Mouse (Mus musculus) embryonic facial prominence, embryonic 12.5 days (tissue): ENCODE results near the gene Ptpru. TPM values are rescaled to one million over a fixed set of nuclear protein-coding genes. Genes with fewer than 3 reads are reported as not detected.
"Not testable (repeated sequence)": the region's sequence is repeated elsewhere in the genome, so short reads cannot be mapped to it uniquely, and the experiment has no call there.

Experiments used
- ATAC-seq: fragments of 200-750 bp; cut with Nextera tagmentation; 2 replicates; pipeline ENCODE4 v1.8.0; 2017; ENCODE audit not compliant: insufficient number of reproducible peaks, insufficient read depth, low FRiP score, low TSS enrichment
- H3K27ac ChIP-seq: fragments of 300-500 bp; sonication (generic); 2 replicates; pipeline ENCODE4 v1.5.1; 2016; ENCODE audit warnings: mild to moderate bottlenecking
- H3K27me3 ChIP-seq: fragments of 300-500 bp; sonication (generic); 2 replicates; pipeline ENCODE4 v1.6.1; 2016; ENCODE audit warnings: mild to moderate bottlenecking, moderate library complexity
- H3K36me3 ChIP-seq: fragments of 300-500 bp; sonication (generic); 2 replicates; pipeline ENCODE4 v1.6.1; 2016; ENCODE audit warnings: mild to moderate bottlenecking
- H3K4me1 ChIP-seq: fragments of 300-500 bp; sonication (generic); 2 replicates; pipeline ENCODE4 v1.6.1; 2016
- H3K4me2 ChIP-seq: fragments of 300-500 bp; sonication (generic); replicated peaks from 2 replicates; pipeline ENCODE4 v1.6.1; 2016; ENCODE audit warnings: mild to moderate bottlenecking, moderate library complexity
- H3K4me3 ChIP-seq: fragments of 300-500 bp; sonication (generic); 2 replicates; pipeline ENCODE4 v1.5.1; 2016; ENCODE audit warnings: mild to moderate bottlenecking
- H3K9ac ChIP-seq: fragments of 300-500 bp; sonication (generic); 2 replicates; pipeline ENCODE4 v1.6.1; 2016; ENCODE audit warnings: mild to moderate bottlenecking, moderate library complexity
- H3K9me3 ChIP-seq: fragments of 300-500 bp; sonication (generic); 2 replicates; pipeline ENCODE4 v1.6.1; 2016; ENCODE audit warnings: mild to moderate bottlenecking, moderate library complexity
- WGBS: fragments of 180-500 bp; shearing (Covaris S2); methylation state at CpG from one replicate; pipeline ENCODE4 v1.1.7; 2016; 5-methylcytosine and 5-hydroxymethylcytosine counted together
- polyA plus RNA-seq: library from polyadenylated mRNA; unstranded; fragments of >200 nt; fragmentation: Nextera tagmentation; extraction: Ambion mirVana; gene quantifications from 2 replicates; pipeline ENCODE4 v1.2.1, GENCODE M21; 2016

Ptpru gene
- polyA plus RNA-seq, 1 experiment from 2014 or later: 38.1 TPM

DNA sequence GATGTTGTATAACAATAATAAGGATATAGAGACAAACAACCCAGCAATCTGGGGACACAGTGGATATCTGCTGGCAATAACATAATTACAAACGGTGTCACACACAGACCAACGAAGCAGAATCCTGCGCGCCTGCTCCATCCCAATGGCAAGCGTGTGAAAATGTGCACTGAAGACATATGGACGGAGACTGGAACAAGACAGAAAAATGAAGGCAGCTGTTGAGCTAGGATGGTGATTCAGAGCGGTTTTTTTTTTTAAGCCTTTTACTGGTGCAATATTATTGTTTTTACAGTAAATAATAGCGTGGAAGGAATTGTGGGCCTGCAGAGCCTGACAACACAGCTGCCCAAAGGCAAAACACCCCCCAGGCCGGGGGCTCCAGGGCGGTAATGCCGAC lies 25.6 kb downstream of the Ptpru start:
- Histone ChIP-seq H3K27ac (no peak overlapping the region), H3K27me3 (no peaks in the 10 kb centered on the region), H3K4me1 (no peaks in the 10 kb centered on the region), H3K9ac (no peak overlapping the region), H3K4me2 (no peak overlapping the region), H3K9me3 (no peaks in the 10 kb centered on the region), H3K4me3 (no peak overlapping the region), H3K36me3 (0 out of 2 replicates have a peak, but pooled peaks cover 2% of the 10 kb centered on the region)
- ATAC-seq: no peak
- 78% methylated on average over 11 of the region's 11 CpGs for WGBS

DNA sequence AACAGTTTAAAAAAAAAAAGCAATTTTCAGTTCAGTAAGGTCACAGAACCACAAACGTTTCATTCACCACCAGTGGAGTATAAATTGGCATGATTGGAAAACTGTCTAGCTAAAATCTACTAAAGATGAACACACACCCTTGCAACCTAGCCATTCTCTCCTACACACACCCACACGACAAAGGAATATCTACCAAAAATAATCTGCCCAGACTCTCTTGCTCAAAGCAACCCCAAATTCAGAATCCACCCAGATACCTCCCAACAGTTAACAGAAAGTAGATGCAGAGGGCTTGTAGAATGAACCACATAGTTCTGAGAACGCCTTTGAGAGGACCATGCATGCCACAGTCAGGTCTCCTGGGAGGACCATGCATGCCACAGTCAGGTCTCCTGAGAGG lies 32.8 kb downstream of the Ptpru start:
- H3K36me3 ChIP-seq: peaks cover 8% of the 10 kb centered on the region; the same call in 1 of the 2 replicates
- H3K27ac ChIP-seq: no peak overlapping the region
- no peak overlapping the region for H3K4me3 ChIP-seq
- H3K27me3 ChIP-seq: no peaks in the 10 kb centered on the region
- H3K9ac ChIP-seq: no peak overlapping the region
- no peaks in the 10 kb centered on the region for H3K9me3 ChIP-seq
- no peak overlapping the region for H3K4me2 ChIP-seq
- 71% methylated on average over 3 of the region's 3 CpGs for WGBS
- ATAC-seq: no peak
- H3K4me1 ChIP-seq: peaks cover 10% of the 10 kb centered on the region; the same call in 1 of the 2 replicates

DNA sequence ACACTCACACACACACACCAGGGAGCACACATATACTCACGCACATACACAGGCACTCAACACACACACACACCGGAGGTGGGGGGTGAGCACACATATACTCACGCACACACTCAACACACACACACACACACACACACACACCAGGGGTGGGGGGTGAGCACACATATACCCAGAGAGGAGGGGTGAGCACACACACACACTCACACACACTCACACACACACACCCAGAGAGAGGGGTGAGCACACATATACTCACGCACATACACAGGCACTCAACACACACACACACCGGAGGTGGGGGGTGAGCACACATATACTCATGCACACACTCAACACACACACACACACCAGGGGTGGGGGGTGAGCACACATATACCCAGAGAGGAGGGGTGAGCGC lies 33.4 kb downstream of the Ptpru start:
- not testable (repeated sequence) for H3K9ac ChIP-seq, H3K9me3 ChIP-seq, H3K27me3 ChIP-seq, H3K27ac ChIP-seq, H3K4me2 ChIP-seq, H3K36me3 ChIP-seq, H3K4me3 ChIP-seq
- peaks cover 10% of the 10 kb centered on the region; the same call in 1 of the 2 replicates for H3K4me1 ChIP-seq
- ATAC-seq: peak; percentile 68
- WGBS: 90% methylated on average over 5 of the region's 6 CpGs

DNA sequence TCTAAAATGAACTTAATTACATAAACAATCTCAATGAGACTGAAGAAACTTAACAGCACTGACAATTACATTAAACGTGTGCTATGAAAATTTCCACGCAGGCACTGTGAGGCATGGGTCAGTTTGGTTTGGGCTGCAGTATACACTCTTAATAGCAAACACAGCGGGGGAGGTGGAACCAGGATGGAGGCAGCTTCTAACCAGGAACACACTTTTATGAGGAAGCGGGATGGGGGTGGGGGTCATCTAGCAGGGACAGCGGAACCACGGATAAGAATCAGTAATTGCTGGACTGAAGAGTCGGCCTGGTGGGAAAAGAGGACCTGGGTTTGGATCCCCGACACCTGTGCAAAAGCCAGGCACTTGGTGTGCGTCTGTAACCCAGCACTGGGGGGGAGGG lies 34.2 kb downstream of the Ptpru start:
- H3K9ac ChIP-seq: no peak overlapping the region
- no peaks in the 10 kb centered on the region for H3K9me3 ChIP-seq
- peaks cover 15% of the 10 kb centered on the region; the same call in 1 of the 2 replicates for H3K4me1 ChIP-seq
- H3K4me2 ChIP-seq: no peak overlapping the region
- no peak for ATAC-seq
- H3K36me3 ChIP-seq: peaks cover 8% of the 10 kb centered on the region; the same call in 1 of the 2 replicates
- WGBS: 54% methylated on average over 9 of the region's 9 CpGs
- H3K27me3 ChIP-seq: no peaks in the 10 kb centered on the region
- no peak overlapping the region for H3K27ac ChIP-seq
- H3K4me3 ChIP-seq: no peak overlapping the region

DNA sequence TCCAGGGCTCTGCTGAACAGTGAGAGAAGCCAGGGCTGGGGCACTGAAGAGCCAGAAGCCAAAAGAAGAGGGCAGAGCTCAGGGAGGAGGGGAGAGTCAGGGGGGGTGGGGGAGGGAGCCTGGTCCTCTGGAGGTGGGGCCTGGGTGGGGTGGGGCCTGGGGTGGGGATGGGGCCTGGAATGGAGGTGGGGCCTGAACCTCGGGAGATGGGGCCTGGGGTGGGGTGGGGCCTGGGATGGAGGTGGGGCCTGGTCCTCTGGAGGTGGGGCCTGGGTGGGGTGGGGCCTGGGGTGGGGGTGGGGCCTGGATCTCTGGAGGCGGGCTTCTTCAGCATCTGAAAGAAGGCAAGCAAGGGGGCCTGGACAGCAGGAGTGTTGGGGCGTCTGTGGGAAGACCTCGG lies 39.1 kb downstream of the Ptpru start:
- no peaks in the 10 kb centered on the region for H3K27me3 ChIP-seq
- no peak overlapping the region for H3K4me2 ChIP-seq
- H3K9me3 ChIP-seq: no peaks in the 10 kb centered on the region
- no peak overlapping the region for H3K4me3 ChIP-seq
- no peak for ATAC-seq
- peaks cover 5% of the 10 kb centered on the region; the same call in 1 of the 2 replicates for H3K36me3 ChIP-seq
- WGBS: 34% methylated on average over 3 of the region's 4 CpGs
- no peak overlapping the region for H3K27ac ChIP-seq
- no peak overlapping the region for H3K9ac ChIP-seq
- peaks cover 22% of the 10 kb centered on the region; the same call in 1 of the 2 replicates for H3K4me1 ChIP-seq

DNA sequence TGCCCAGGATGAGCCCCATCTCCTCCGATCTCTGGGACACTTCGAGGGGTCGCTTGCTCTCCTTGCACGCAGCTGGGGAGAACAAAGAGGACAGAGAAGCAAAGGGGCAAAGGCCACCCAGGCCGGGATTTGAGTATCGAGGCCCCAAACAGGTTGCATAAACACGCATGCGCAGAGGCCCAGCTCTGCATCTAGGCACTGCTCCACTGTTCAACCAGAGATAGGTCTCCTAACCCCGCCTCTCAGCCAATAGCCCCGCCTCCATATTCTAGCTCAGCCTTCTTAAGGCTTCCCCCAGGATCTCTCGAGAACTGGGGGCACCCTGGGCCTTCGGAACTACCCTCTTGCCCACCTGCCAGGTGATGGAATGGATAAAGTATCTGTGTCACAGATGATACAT lies 40.2 kb downstream of the Ptpru start:
- no peak overlapping the region for H3K4me3 ChIP-seq
- H3K9me3 ChIP-seq: no peaks in the 10 kb centered on the region
- 61% methylated on average over 12 of the region's 12 CpGs for WGBS
- no peak overlapping the region for H3K9ac ChIP-seq
- ATAC-seq: no peak
- H3K4me1 ChIP-seq: peaks cover 13% of the 10 kb centered on the region; the same call in 1 of the 2 replicates
- no peak overlapping the region for H3K27ac ChIP-seq
- peaks cover 5% of the 10 kb centered on the region; the same call in 1 of the 2 replicates for H3K36me3 ChIP-seq
- H3K27me3 ChIP-seq: no peaks in the 10 kb centered on the region
- no peak overlapping the region for H3K4me2 ChIP-seq

DNA sequence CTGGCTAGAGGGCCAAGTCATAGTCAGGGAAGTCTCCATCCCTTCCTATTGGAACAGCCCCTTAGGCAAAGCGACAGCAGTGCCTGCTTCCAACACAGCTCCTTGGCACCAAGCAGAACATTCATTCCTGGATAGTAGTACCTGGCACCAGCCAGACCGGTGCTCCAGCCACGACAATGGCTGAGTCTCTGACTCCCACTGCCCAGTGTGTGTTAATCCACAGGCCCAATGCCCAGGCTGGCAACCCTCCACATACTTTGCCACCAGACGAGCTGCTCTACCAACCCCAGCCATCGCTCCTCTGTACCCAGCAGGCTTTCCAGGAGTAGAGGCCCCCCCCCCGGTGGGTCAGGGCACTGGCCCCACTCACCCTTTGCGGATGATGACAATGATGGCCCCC lies 40.6 kb downstream of the Ptpru start:
- Histone ChIP-seq H3K27ac (no peak overlapping the region), H3K4me2 (no peak overlapping the region), H3K4me3 (no peak overlapping the region), H3K4me1 (peaks cover 13% of the 10 kb centered on the region; the same call in 1 of the 2 replicates), H3K36me3 (peaks cover 5% of the 10 kb centered on the region; the same call in 1 of the 2 replicates), H3K27me3 (no peaks in the 10 kb centered on the region), H3K9me3 (no peaks in the 10 kb centered on the region), H3K9ac (no peak overlapping the region)
- no peak for ATAC-seq
- WGBS: 81% methylated on average over 7 of the region's 7 CpGs

DNA sequence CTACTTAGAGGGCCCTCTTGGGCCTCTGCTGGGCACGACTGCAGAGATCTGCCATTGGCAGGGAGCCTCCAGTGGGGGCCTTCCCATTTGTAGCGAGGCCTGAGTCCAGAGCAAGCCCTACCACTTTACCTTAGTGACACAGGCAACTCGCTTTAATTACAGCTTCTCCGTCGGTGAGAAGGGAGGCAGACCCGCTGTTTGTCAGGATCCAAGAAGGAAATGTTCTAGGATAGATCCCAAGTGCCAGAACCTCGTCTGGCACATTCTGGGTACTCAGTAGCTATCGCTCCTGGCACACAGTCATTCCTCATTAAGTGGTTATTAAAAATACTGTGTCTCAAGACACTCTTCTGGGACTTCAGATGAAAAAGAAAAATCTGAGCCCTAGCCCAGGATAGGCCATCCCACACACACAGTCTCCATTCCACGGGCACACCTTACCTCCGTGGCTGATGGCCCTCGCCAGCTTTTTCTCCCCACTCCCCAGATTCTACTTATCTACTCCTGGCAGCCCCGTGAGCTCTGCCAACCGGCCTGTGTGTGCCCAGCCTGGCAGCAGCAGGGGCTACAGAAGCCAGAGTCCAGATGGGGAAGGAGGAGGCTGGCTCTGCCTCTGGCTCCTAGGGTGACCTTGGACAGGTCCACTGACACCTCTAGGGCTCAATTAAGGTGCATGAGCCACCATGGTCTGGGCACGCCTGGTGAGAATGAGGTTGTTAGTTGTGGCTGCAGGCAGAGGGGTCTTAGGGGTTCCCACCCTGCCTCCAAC lies 41.6 kb downstream of the Ptpru start:
- H3K36me3 ChIP-seq: no peaks in the 10 kb centered on the region
- H3K9ac ChIP-seq: no peak overlapping the region
- H3K27me3 ChIP-seq: no peaks in the 10 kb centered on the region
- H3K4me2 ChIP-seq: no peak overlapping the region
- H3K27ac ChIP-seq: no peak overlapping the region
- H3K4me3 ChIP-seq: no peak overlapping the region
- H3K9me3 ChIP-seq: no peaks in the 10 kb centered on the region
- WGBS: 79% methylated on average over 14 of the region's 14 CpGs
- peaks cover 13% of the 10 kb centered on the region; the same call in 1 of the 2 replicates for H3K4me1 ChIP-seq
- ATAC-seq: no peak

DNA sequence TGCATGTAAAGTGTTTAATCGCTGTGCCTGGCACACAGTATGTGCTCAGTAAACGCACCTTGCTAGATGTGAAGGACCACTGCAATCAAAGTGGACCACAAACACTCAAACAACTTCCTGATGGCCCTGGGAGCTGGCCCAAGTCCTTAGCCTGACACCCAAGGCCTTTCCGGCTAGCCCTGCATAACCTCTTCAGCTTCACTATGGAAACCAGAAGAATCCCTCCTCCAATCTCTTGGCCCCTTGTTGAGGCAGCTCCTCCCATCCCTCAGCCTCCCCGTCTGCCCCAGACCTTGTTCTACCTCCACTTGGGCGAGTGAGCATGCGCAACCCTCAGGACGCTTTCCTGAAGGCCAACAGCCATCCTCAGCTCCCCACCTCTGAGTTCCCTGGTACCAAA lies 51.3 kb downstream of the Ptpru start:
- H3K4me1 ChIP-seq: 0 out of 2 replicates have a peak, but pooled peaks cover 3% of the 10 kb centered on the region
- H3K4me3 ChIP-seq: no peak overlapping the region
- H3K4me2 ChIP-seq: no peak overlapping the region
- no peaks in the 10 kb centered on the region for H3K27me3 ChIP-seq
- no peak for ATAC-seq
- H3K9ac ChIP-seq: no peak overlapping the region
- H3K36me3 ChIP-seq: 0 out of 2 replicates have a peak, but pooled peaks cover 8% of the 10 kb centered on the region
- H3K9me3 ChIP-seq: no peaks in the 10 kb centered on the region
- WGBS: 84% methylated on average over 7 of the region's 7 CpGs
- no peak overlapping the region for H3K27ac ChIP-seq

DNA sequence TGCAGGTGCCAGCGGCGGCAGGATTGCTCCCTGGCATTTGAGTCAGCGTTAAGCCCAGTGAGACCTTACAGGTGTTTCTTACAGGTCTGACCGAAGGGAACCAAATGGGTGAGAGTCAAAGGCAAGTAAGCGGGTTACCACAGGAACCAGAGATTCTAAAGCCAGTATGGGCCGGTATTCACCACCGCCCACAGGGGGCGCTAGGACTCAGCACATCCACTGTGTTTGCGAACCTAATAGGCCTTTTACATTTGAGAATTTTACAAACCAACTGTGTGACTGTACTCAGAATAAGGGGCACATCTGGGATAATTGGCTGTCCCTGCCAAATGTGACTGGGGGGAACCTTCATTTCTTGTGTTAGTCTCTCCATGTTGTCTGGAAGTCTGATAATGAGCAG lies 54.1 kb downstream of the Ptpru start:
- no peak overlapping the region for H3K4me3 ChIP-seq
- no peaks in the 10 kb centered on the region for H3K9me3 ChIP-seq
- H3K9ac ChIP-seq: no peak overlapping the region
- no peaks in the 10 kb centered on the region for H3K27me3 ChIP-seq
- H3K4me2 ChIP-seq: no peak overlapping the region
- 11% methylated on average over 9 of the region's 9 CpGs for WGBS
- peaks cover 11% of the 10 kb centered on the region for H3K4me1 ChIP-seq
- H3K36me3 ChIP-seq: 0 out of 2 replicates have a peak, but pooled peaks cover 8% of the 10 kb centered on the region
- no peak for ATAC-seq
- no peak overlapping the region for H3K27ac ChIP-seq

DNA sequence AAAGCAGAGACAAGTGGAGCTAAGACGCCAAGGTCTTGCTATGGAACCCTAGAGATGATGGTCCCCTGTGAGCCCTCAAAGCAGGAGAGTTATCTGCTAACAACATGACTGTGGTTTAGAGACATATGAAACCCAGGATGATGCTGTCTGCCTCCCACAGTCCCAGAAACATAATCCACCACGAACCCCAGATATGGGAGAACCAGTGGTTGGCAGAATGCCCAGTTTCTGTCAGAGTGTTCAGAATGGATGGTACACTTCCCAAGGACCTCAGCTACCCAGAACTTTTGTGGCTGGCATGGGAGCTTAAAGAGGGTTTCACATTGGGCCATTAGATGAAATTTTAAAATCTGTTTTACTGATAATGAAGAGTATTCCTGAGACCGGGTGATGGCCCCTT lies 57.1 kb downstream of the Ptpru start:
- WGBS: 56% methylated on average over 3 of the region's 3 CpGs
- Histone ChIP-seq H3K4me1 (peaks cover 11% of the 10 kb centered on the region), H3K27ac (no peak overlapping the region), H3K27me3 (no peaks in the 10 kb centered on the region), H3K4me3 (no peak overlapping the region), H3K36me3 (no peaks in the 10 kb centered on the region), H3K9ac (no peak overlapping the region), H3K9me3 (no peaks in the 10 kb centered on the region), H3K4me2 (no peak overlapping the region)
- ATAC-seq: no peak

DNA sequence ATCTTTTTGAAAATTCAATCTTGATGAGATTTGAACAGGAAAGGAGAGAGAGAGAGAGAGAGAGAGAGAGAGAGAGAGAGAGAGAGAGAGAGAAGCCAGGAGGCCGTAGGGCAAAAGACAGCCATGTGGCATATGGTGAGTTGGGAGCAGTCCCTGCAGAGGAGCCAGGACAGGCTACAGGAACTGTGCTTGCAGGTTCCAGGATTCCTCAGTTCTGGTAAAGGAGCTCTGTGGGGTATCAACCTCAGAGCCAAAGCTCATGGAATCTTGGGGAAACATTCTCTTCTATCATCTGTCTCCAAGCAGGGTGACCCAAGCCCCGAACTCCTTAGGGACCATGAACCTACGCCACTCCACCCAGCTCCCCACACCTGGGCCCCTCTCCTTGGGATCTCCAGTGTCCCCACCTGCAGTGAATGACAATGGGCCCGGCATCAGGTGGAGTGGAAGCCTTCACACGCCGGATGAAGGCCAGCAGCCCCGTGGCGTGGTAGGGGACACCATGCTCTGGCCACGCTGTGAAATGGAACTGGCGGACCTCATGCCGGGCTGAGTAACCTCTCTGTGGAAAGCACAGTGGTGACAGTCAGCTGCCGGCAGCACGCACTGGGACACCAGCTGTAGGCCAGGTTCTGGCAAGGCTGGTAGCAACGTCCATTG lies 59.3 kb downstream of the Ptpru start:
- Histone ChIP-seq H3K4me1 (peaks cover 11% of the 10 kb centered on the region), H3K9me3 (no peaks in the 10 kb centered on the region), H3K9ac (no peak overlapping the region), H3K4me3 (no peak overlapping the region), H3K27ac (no peak overlapping the region), H3K36me3 (0 out of 2 replicates have a peak, but pooled peaks cover 5% of the 10 kb centered on the region), H3K4me2 (no peak overlapping the region), H3K27me3 (no peaks in the 10 kb centered on the region)
- 83% methylated on average over 14 of the region's 14 CpGs for WGBS
- ATAC-seq: no peak
